Mouse (Mus musculus) adrenal gland, postnatal 25 days (tissue): ENCODE measurements around the gene Vmn1r129. TPM values are rescaled to one million over a fixed set of nuclear protein-coding genes. Genes with fewer than 3 reads are reported as not detected.
"Not testable (repeated sequence)": the region's sequence is repeated elsewhere in the genome, so short reads cannot be mapped to it uniquely, and the experiment has no call there.

ENCODE experiments used
- DNase-seq: peaks from one replicate; pipeline ENCODE4 v3.0.0; 2021; ENCODE audit warnings: mixed read lengths
- long read RNA-seq: library from polyadenylated mRNA; stranded (forward); transcript quantifications from one replicate; pipeline ENCODE4 v2.0.0, GENCODE M21; 2021
- total RNA-seq: library from RNA; stranded (reverse); gene quantifications from 2 replicates; pipeline ENCODE4 v1.2.3, GENCODE M21; 2021

The Vmn1r129 gene
- not detected in 2 replicates for total RNA-seq
- long read RNA-seq = 0 reads

- not testable (repeated sequence) for DNase-seq
Observed at GRCm38 (mm10) chr7:21361191-21361590, at the start of gene Vmn1r129. Vmn1r129 (minus strand) TSS chr7:21361291.

GRCm38 (mm10) chr7:21349073-21349472, 12.0 kb downstream of the Vmn1r129 start, which contains the start of gene Vmn1r128:
Vmn1r128 (plus strand) TSS chr7:21349373.
- not testable (repeated sequence) for DNase-seq

GRCm38 (mm10) chr7:21319761-21320160, 41.3 kb downstream of the Vmn1r129 start, which contains the start of gene Vmn1r127:
Vmn1r127 (minus strand) TSS chr7:21319861.
- DNase-seq = not testable (repeated sequence)

Other genes with a start within 250 kb of the Vmn1r129 start
- not detected in 2 replicates for gene Vmn1r122, start 227.2 kb downstream of the Vmn1r129 start, total RNA-seq
- gene Vmn1r123, start 199.1 kb downstream of the Vmn1r129 start, total RNA-seq = not detected in 2 replicates
- gene Gm5157, start 170.9 kb downstream of the Vmn1r129 start, total RNA-seq = not detected in 2 replicates
- not detected in 2 replicates for gene Vmn1r124, start 100.7 kb downstream of the Vmn1r129 start, total RNA-seq
- gene Vmn1r125, start 89.1 kb downstream of the Vmn1r129 start, total RNA-seq = not detected in 2 replicates
- gene Vmn1r126, start 59.8 kb downstream of the Vmn1r129 start, total RNA-seq = not detected in 2 replicates
- not detected in 2 replicates for gene Vmn1r127, start 41.4 kb downstream of the Vmn1r129 start, total RNA-seq
- not detected in 2 replicates for gene Vmn1r128, start 11.9 kb downstream of the Vmn1r129 start, total RNA-seq
- not detected in 2 replicates for gene Gm6882, start 71.5 kb upstream of the Vmn1r129 start, total RNA-seq
- not detected in 2 replicates for gene Vmn1r130, start 150.5 kb upstream of the Vmn1r129 start, total RNA-seq
- not detected in 2 replicates for gene Vmn1r131, start 184.8 kb upstream of the Vmn1r129 start, total RNA-seq